Mouse (Mus musculus): ENCODE results near the gene Esrra.

The Esrra gene

DNA sequence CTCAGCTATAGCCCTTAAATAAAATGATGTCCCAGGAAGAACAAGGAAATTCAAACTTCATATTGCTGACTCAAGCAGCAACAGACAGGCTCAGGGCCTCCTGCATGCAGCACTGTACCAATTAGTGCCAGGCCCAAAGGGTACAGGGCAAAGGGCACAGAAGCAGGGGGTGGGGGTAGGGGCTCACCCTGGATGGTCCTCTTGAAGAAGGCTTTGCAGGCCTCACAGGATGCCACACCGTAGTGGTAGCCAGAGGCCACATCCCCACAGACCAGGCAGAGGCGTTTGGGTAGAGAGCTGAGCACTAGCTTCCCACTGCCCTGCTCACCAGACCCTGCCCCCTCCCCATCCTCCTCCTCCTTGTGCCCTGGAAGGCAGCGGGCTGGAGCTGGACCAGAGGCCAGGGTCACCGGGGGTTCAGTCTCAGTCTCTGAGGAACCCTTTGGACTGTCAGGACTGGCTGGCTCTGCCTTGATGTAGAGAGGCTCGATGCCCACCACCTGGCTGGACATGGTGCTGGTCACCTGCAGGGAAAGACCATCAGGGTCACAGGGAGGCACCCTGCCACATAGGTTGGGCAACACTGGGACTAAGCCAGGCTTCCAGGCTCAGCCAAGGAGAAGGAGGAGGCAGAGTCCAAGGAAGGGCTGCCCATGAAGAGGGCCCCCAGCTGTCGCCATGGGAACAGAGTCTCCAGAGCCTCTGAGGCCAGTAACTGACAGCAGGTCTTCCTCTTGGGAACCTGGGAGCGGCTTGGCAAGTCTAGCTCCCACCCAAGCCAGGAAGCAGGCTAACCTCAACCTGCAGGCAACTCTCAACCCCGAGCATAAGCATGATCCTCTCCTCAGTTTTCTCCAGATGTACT is 1.5 kb downstream of the Esrra start:
- DNase-seq, result peak in 1 of 2 experiments; percentile 42

DNA sequence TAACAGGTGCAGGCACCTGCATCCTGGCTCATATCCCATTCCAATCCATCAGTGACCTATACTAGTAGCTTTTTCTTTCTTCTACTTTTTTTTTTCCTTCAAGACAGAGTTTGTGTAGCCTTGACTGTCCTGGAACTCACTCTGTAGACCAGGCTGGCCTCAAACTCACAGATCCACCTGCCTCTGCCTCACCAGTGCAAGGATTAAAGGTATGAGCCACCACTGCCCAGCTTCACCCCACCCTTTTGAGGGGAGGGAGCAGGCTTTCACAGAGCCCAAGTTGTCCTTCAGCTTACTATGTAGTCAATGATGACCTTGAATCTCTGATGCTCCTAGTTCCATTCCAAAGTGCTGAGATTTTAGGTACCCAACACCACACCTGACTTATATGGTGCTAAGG is 2.2 kb downstream of the Esrra start:
- no peak for DNase-seq

GRCm38 (mm10) chr19:6918321-6918720 is 3.3 kb downstream of the Esrra start:
- DNase-seq, result no peak

DNA sequence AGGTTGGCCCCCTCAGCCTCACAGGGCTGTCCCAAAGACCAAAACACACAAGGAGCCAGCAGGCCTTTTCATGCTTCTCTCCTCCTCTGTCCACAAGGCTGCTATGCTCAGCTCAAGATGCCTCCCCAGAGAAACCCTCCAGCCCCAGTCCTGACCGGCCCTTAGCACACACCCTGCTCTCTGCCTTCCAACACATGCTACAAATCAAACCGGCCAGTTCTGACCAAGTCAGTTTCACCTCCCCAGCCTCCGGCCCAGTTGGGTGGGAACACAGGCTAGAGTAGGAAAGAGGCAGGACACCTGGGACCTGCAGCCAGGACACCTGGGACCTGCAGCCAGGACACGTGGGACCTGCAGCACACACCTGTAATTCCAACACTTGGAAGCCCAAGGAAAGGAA is 5.1 kb downstream of the Esrra start:
- DNase-seq, result no peak

DNA sequence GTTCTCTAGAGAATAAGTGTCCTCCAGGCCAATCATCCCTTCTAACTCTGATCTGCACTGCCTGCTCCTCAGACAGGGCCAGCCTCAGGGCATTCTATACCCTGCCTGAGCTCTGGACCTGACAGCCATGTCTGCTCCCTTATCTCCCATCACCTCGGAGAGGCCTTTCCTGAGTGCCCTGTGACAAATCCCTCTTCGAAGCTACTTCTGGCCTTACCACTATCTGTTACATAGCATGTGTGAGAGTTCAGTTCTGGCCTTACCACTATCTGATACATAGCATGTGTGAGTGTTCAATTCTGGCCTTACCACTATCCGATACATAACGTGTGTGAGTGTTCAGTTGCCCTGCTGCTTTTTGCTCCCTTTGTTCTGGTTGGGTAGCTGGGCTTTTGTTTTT is 6.3 kb downstream of the Esrra start:
- no peak for DNase-seq

DNA sequence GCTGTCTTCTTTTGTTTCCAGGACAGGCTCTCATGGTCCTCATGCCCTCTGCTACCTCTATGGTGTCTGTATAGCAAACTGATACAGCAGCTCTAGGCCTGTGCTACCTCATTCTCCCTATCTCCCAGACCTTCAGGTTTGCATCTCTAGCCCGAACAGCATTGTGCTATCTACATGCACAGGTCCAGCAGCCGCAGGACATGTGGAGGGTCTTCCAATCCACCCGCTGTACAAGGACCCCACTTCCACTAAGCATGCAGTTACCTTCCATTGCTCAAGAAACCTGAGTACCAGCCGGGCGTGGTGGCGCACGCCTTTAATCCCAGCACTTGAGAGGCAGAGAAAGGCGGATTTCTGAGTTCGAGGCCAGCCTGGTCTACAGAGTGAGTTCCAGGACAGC is 7.1 kb downstream of the Esrra start:
- no peak for DNase-seq

DNA sequence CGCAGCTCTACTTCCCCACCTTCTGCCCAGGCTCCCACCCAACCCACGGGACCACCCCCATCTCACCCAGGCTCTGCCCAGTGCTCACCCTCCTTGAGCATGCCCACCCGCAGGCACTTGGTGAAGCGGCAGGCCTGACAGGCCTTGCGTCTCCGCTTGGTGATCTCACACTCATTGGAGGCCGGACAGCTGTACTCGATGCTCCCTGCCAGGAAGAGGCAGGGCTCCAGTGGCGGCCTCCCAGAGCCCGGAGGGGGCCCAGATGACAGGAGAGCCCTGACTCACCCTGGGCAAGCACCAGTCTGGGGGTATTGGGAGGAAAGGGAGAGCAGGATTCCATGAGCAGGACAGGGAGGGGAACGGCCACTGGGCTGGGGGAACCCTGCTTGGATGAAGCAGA is 7.6 kb downstream of the Esrra start:
- DNase-seq, result peak in 1 of 2 experiments; percentile 13

- peak in 1 of 2 experiments; percentile 22 for DNase-seq
These were observed 8.6 kb downstream of the Esrra start for GRCm38 (mm10) chr19:6913036-6913435.

- DNase-seq, result peak in 1 of 2 experiments; percentile 23
These were observed 9.2 kb downstream of the Esrra start for GRCm38 (mm10) chr19:6912205-6912970.

DNA sequence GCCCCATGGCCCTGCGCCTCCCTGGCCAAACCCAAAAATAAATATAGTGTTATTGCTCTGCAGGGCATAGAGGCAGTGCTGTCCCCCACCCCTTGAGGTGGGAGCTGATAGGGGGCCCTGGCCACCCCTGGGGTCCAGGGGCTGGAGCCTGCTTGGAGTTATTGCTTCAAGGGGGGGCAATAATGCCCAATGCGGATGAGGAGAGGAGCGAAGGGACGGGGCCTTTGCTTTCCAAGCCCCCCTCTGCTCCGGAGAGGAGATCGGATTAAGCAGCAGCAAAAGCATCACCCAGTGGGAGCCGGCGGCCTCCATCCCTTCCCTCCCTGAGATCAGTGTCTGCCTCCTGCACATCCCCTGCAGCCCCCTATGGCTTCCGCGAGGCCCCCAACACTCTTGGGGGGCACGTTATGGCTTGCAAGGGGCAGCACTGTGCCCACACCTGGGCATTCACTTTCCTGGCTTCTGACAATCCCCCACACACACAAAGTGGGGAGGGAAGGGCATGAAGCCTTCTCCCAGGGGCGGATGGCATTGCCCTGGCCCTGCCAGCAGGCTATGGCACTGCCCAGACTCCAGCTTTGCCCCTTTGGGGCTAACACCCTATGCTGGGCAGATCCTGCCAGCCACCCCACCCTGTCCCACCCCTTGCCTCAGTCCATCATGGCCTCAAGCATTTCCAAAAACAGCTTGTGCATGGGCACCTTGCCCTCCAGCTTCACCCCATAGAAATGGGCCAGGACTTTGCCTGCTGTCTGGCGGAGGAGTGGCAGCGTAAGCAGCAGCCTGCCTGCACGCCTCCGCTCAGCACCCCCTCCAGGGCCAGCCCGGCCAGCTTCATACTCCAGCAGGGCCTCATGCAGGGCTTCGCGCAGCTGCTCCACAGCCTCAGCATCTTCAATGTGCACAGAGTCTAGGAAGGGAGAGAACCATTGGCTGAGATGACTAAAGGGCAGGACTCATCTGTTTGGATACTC is 10.2 kb downstream of the Esrra start:
- DNase-seq, result peak in 1 of 2 experiments; percentile 32

- peak; percentile 52 to 74 for DNase-seq
These were observed 11.3 kb downstream of the Esrra start for GRCm38 (mm10) chr19:6910306-6910705.

DNA sequence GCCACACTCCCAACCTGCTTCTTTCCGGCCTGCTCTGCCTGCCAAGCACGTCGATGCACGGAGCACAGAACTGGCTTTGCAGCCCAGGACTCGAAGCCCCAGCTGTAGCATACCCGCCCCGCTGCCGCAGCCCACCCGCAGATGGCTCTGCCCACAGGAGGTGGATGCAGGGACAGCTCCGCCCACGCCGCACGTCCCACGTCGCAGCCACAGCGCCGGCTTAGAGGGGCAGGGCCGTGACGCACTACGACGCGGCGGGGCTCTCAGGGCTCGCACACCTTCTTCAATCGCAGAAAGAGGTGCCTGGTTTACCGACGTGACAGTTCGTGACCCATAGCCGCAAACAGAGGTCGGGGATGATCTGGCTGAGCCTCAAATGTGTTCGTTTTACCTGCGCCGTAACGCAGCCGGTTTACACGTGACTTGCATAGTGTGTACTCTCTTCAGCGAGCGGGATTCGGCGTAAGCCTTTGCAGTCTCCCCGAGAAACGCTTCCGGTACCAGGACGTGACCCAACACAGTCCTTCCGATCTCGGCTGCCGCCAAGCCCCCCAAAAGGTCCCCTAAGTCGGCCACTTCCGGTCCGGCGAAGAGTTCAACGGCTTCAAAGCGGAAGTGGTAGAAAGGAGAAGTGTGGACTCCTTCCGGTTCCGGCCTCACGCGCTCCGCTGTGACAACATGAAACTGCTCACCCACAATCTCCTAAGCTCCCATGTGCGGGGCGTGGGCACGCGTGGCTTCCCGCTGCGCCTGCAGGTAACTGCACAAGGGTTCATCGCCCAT is 11.9 kb downstream of the Esrra start, which contains the start of the genes Trmt112 and Prdx5:
Gene Trmt112, plus strand, starts transcription at position 192 of the 783 bp plus-strand sequence.
Gene Prdx5, minus strand, starts transcription at position 600 of the 783 bp plus-strand sequence.
- DNase-seq, result peak; percentile 89 to 95

DNA sequence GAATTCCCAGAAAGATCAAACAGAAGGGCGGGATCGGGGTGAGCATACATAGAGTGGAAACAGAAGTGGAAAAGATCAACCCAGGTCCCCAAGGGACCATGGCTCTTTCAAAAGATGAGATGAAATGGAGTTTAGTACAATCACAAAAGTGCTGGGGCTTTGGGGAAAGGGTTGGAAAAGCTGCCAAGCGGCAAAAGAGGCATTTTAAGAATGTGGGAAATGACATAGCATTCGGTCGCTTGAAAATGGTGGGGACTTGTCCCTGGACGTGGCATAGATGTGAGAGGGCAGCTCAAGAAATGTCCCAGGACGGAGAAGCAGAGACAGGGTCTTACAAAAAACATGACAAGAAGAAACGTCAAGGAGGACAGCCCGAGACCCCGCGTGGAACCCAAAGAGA is 12.6 kb downstream of the Esrra start:
- DNase-seq, result no peak

GRCm38 (mm10) chr19:6907811-6908540 is 13.6 kb downstream of the Esrra start:
- DNase-seq, result no peak

DNA sequence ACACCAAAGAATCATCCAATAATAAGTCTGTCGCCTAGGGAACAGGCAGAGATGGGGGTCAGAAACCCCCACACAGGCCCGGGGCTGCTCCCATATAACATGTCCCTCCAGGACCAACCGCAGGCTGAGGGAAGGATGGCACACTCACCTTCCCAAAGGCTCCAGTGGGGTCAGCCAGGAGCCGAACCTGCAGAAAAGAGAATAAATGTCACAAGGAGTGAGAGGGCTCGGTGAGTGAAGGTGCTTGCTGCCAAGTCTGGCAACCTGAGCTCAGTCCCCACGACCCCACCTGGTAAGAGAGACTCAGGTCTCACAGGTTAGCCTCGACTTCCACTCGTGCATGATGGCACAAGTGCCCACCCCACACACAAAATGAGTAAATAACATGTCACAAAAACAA is 14.5 kb downstream of the Esrra start:
- DNase-seq, result no peak

GRCm38 (mm10) chr19:6906199-6906598 is 15.4 kb downstream of the Esrra start:
- peak in 1 of 2 experiments; percentile 16 for DNase-seq

- DNase-seq, result no peak
These were observed 16.0 kb downstream of the Esrra start for GRCm38 (mm10) chr19:6905498-6906159.

GRCm38 (mm10) chr19:6904846-6905245 is 16.8 kb downstream of the Esrra start:
- no peak for DNase-seq

GRCm38 (mm10) chr19:6903031-6903430 is 18.6 kb downstream of the Esrra start:
- DNase-seq, result no peak

- DNase-seq, result no peak
These were observed 22.0 kb downstream of the Esrra start for GRCm38 (mm10) chr19:6899641-6900040.

All from thymus, postnatal 36 days (tissue).